Mouse (Mus musculus): ENCODE results near the gene Slc16a8. TPM values are rescaled to one million over a fixed set of nuclear protein-coding genes. Genes with fewer than 3 reads are reported as not detected.

Gene Slc16a8
- polyA plus RNA-seq (2012; ENCODE audit: insufficient read depth, low replicate concordance), result not detected in 2 replicates

DNA sequence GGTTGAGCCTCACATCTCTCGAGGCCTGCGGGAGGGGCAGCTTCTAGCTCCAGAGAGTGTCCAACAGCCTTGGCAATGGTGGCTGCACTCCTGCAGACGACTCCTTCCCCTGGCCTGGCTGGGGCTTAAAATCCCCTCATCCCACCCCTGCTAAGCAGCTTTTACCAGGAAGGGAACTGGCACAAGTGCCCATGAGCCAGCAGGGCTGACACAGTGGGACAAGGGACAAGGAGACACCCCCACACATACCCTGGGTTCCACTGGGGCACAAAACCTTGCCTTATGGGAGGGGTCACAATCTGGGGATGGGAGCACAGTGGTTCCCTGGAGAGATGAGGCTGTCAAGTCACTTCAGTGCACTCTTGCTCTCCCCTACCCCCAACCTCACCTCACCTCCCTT is at the start of gene Slc16a8:
Gene Slc16a8 (minus strand): TSS at position 101 of the 400 bp plus-strand sequence.
- no peak within 1 kb of the TSS for H3K4me3 ChIP-seq (replicated peaks)
- H3K4me1 ChIP-seq, result peaks cover 14% of the 10 kb centered on the region; the same call in 1 of the 2 replicates
- H3K9me3 ChIP-seq, result no peaks in the 10 kb centered on the region; the same call in 1 of the 2 replicates
- H3K36me3 ChIP-seq (replicated peaks; ENCODE audit: low read length), result peaks cover under 1% of the 10 kb centered on the region
- H3K27me3 ChIP-seq (replicated peaks), result peaks cover 79% of the 10 kb centered on the region
- TF ChIP-seq GATA1 (IDR thresholded peaks at IDR 0.05; ENCODE audit: borderline replicate concordance, low read length) (no peak), FLI1 (IDR thresholded peaks at IDR 0.05; ENCODE audit: low read length) (no peak)

- Histone ChIP-seq H3K36me3 (replicated peaks; ENCODE audit: low read length) (peaks cover 97% of the 10 kb centered on the region), H3K9me3 (no peaks in the 10 kb centered on the region), H3K27me3 (replicated peaks) (no peaks in the 10 kb centered on the region), H3K4me3 (replicated peaks) (no peak overlapping the region), H3K4me1 (peaks cover 16% of the 10 kb centered on the region)
- no peak for TF ChIP-seq FLI1 (IDR thresholded peaks at IDR 0.05; ENCODE audit: low read length)
These were observed 49.2 kb upstream of the Slc16a8 start for GRCm38 (mm10) chr15:79303725-79304124.

- no peaks in the 10 kb centered on the region for H3K9me3 ChIP-seq
- TF ChIP-seq FLI1 (IDR thresholded peaks at IDR 0.05; ENCODE audit: low read length) (no peak), GATA1 (IDR thresholded peaks at IDR 0.05; ENCODE audit: borderline replicate concordance, low read length) (no peak)
- no peak overlapping the region for H3K4me3 ChIP-seq (replicated peaks)
- peaks cover 12% of the 10 kb centered on the region for H3K4me1 ChIP-seq
- peaks cover 93% of the 10 kb centered on the region for H3K36me3 ChIP-seq (replicated peaks; ENCODE audit: low read length)
- H3K27me3 ChIP-seq (replicated peaks), result no peaks in the 10 kb centered on the region
These were observed 45.1 kb upstream of the Slc16a8 start for GRCm38 (mm10) chr15:79299563-79300155.

GRCm38 (mm10) chr15:79298553-79298952 is 44.0 kb upstream of the Slc16a8 start:
- Histone ChIP-seq H3K4me1 (peaks cover 12% of the 10 kb centered on the region), H3K36me3 (replicated peaks; ENCODE audit: low read length) (peaks cover 90% of the 10 kb centered on the region), H3K9me3 (no peaks in the 10 kb centered on the region), H3K27me3 (replicated peaks) (no peaks in the 10 kb centered on the region), H3K4me3 (replicated peaks) (no peak overlapping the region)
- TF ChIP-seq FLI1 (IDR thresholded peaks at IDR 0.05; ENCODE audit: low read length) (no peak), GATA1 (IDR thresholded peaks at IDR 0.05; ENCODE audit: borderline replicate concordance, low read length) (no peak)

GRCm38 (mm10) chr15:79292779-79293178 is 38.2 kb upstream of the Slc16a8 start:
- no peaks in the 10 kb centered on the region for H3K27me3 ChIP-seq (replicated peaks)
- H3K4me3 ChIP-seq (replicated peaks), result no peak overlapping the region

GRCm38 (mm10) chr15:79290340-79290739 is 35.8 kb upstream of the Slc16a8 start:
- Histone ChIP-seq H3K4me3 (replicated peaks) (no peak overlapping the region), H3K4me1 (no peaks in the 10 kb centered on the region; the same call in 1 of the 2 replicates), H3K9me3 (no peaks in the 10 kb centered on the region), H3K36me3 (replicated peaks; ENCODE audit: low read length) (peaks cover 91% of the 10 kb centered on the region), H3K27me3 (replicated peaks) (no peaks in the 10 kb centered on the region)
- TF ChIP-seq FLI1 (IDR thresholded peaks at IDR 0.05; ENCODE audit: low read length) (no peak), GATA1 (IDR thresholded peaks at IDR 0.05; ENCODE audit: borderline replicate concordance, low read length) (no peak)

More at GRCm38 (mm10) chr15:79292779-79293178, 38.2 kb upstream of the Slc16a8 start:
- H3K9me3 ChIP-seq, result no peaks in the 10 kb centered on the region
- H3K4me1 ChIP-seq, result no peaks in the 10 kb centered on the region; the same call in 1 of the 2 replicates
- peaks cover 87% of the 10 kb centered on the region for H3K36me3 ChIP-seq (replicated peaks; ENCODE audit: low read length)
- TF ChIP-seq GATA1 (IDR thresholded peaks at IDR 0.05; ENCODE audit: borderline replicate concordance, low read length), result no peak
- TF ChIP-seq FLI1 (IDR thresholded peaks at IDR 0.05; ENCODE audit: low read length), result no peak

- H3K4me3 ChIP-seq (replicated peaks), result no peak overlapping the region
- TF ChIP-seq GATA1 (IDR thresholded peaks at IDR 0.05; ENCODE audit: borderline replicate concordance, low read length) (no peak), FLI1 (IDR thresholded peaks at IDR 0.05; ENCODE audit: low read length) (no peak)
- H3K4me1 ChIP-seq, result no peaks in the 10 kb centered on the region; the same call in 1 of the 2 replicates
- peaks cover 2% of the 10 kb centered on the region for H3K27me3 ChIP-seq (replicated peaks)
- no peaks in the 10 kb centered on the region for H3K9me3 ChIP-seq
- H3K36me3 ChIP-seq (replicated peaks; ENCODE audit: low read length), result peaks cover 88% of the 10 kb centered on the region
These were observed 34.9 kb upstream of the Slc16a8 start for GRCm38 (mm10) chr15:79289441-79289840.

- Histone ChIP-seq H3K27me3 (replicated peaks) (peaks cover 6% of the 10 kb centered on the region), H3K9me3 (no peaks in the 10 kb centered on the region), H3K4me1 (no peaks in the 10 kb centered on the region; the same call in 1 of the 2 replicates), H3K36me3 (replicated peaks; ENCODE audit: low read length) (peaks cover 79% of the 10 kb centered on the region), H3K4me3 (replicated peaks) (no peak overlapping the region)
- TF ChIP-seq FLI1 (IDR thresholded peaks at IDR 0.05; ENCODE audit: low read length) (no peak), GATA1 (IDR thresholded peaks at IDR 0.05; ENCODE audit: borderline replicate concordance, low read length) (no peak)
These were observed 33.8 kb upstream of the Slc16a8 start for GRCm38 (mm10) chr15:79288387-79288786.

GRCm38 (mm10) chr15:79287091-79287490 is 32.5 kb upstream of the Slc16a8 start:
- H3K36me3 ChIP-seq (replicated peaks; ENCODE audit: low read length), result peaks cover 66% of the 10 kb centered on the region

DNA sequence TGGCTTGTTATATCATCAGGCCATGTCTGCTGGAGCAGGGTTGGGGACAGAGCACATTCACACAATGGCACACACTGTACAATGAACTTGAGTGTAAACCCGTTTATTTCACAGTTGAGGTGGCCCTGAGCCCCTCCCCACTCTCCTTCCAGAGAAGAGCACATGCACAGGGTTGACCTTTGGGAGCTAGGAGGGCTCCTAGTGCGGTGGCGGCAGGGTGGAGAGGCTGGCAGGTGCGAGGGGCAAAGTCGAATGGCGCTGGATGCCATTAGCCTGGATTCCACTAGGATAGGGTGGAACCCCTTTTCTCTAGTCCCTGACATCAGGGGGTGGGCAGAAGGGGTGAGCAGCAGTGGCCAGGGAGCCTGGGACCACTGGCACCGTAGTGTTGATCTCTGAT is 31.6 kb upstream of the Slc16a8 start:
- Histone ChIP-seq H3K27me3 (replicated peaks) (peaks cover 6% of the 10 kb centered on the region), H3K9me3 (no peaks in the 10 kb centered on the region), H3K4me1 (peaks cover 7% of the 10 kb centered on the region), H3K36me3 (replicated peaks; ENCODE audit: low read length) (peaks cover 57% of the 10 kb centered on the region), H3K4me3 (replicated peaks) (no peak overlapping the region)
- TF ChIP-seq GATA1 (IDR thresholded peaks at IDR 0.05; ENCODE audit: borderline replicate concordance, low read length) (no peak), FLI1 (IDR thresholded peaks at IDR 0.05; ENCODE audit: low read length) (no peak)

More at GRCm38 (mm10) chr15:79287091-79287490, 32.5 kb upstream of the Slc16a8 start:
- H3K4me1 ChIP-seq, result no peaks in the 10 kb centered on the region; the same call in 1 of the 2 replicates
- H3K9me3 ChIP-seq, result no peaks in the 10 kb centered on the region
- TF ChIP-seq GATA1 (IDR thresholded peaks at IDR 0.05; ENCODE audit: borderline replicate concordance, low read length) (no peak), FLI1 (IDR thresholded peaks at IDR 0.05; ENCODE audit: low read length) (no peak)
- H3K4me3 ChIP-seq (replicated peaks), result no peak overlapping the region
- peaks cover 6% of the 10 kb centered on the region for H3K27me3 ChIP-seq (replicated peaks)
